Mouse (Mus musculus): ENCODE data around the gene Tctn3. TPM values are rescaled to one million over a fixed set of nuclear protein-coding genes. Genes with fewer than 3 reads are reported as not detected.

The Tctn3 gene
- polyA plus RNA-seq, 1 experiment from 2014 or later: 4.1 TPM

GRCm38 (mm10) chr19:40587491-40588292, 24.3 kb downstream of the Tctn3 start:
- peak; percentile 64 for ATAC-seq (ENCODE audit: low FRiP score, low TSS enrichment)
- Histone ChIP-seq H3K27me3 (ENCODE audit: control insufficient read depth, insufficient read depth, low read length) (no peaks in the 10 kb centered on the region), H3K9me3 (ENCODE audit: control insufficient read depth, low read length) (no peaks in the 10 kb centered on the region), H3K4me1 (replicated peaks; ENCODE audit: control insufficient read depth, insufficient read depth) (no peaks in the 10 kb centered on the region; the same call in 1 of the 2 replicates), H3K27ac (replicated peaks) (no peak overlapping the region; the same call in 1 of the 2 replicates), H3K9ac (ENCODE audit: low read length) (peak overlapping the region; percentile 73), H3K4me2 (replicated peaks; ENCODE audit: low read depth) (peak overlapping the region; percentile 81), H3K4me3 (ENCODE audit: low read depth, low read length) (peak overlapping the region; percentile 78), H3K36me3 (ENCODE audit: control insufficient read depth, insufficient read depth, low read length) (no peaks in the 10 kb centered on the region)
- 2% methylated on average over 30 of the region's 30 CpGs for WGBS
- TF ChIP-seq EP300 (optimal IDR thresholded peaks at IDR 0.05) (no peak), CTCF (IDR thresholded peaks at IDR 0.05; ENCODE audit: low read depth) (no peak)
- DNase-seq (ENCODE audit: low spot score): no peak

- no peak overlapping the region for H3K27ac ChIP-seq (replicated peaks)
These were observed 25.1 kb downstream of the Tctn3 start for GRCm38 (mm10) chr19:40586908-40587307.

GRCm38 (mm10) chr19:40581662-40582061, 30.4 kb downstream of the Tctn3 start:
- Histone ChIP-seq H3K9me3 (ENCODE audit: control insufficient read depth, low read length) (no peaks in the 10 kb centered on the region), H3K4me3 (ENCODE audit: low read depth, low read length) (no peak overlapping the region), H3K27ac (replicated peaks) (no peak overlapping the region), H3K4me2 (replicated peaks; ENCODE audit: low read depth) (no peak overlapping the region), H3K4me1 (replicated peaks; ENCODE audit: control insufficient read depth, insufficient read depth) (no peaks in the 10 kb centered on the region), H3K27me3 (ENCODE audit: control insufficient read depth, insufficient read depth, low read length) (no peaks in the 10 kb centered on the region), H3K36me3 (ENCODE audit: control insufficient read depth, insufficient read depth, low read length) (peaks cover 11% of the 10 kb centered on the region), H3K9ac (ENCODE audit: low read length) (no peak overlapping the region)
- DNase-seq (ENCODE audit: low spot score): no peak
- ATAC-seq (ENCODE audit: low FRiP score, low TSS enrichment): no peak
- TF ChIP-seq CTCF (IDR thresholded peaks at IDR 0.05; ENCODE audit: low read depth): no peak
- no peak for TF ChIP-seq EP300 (optimal IDR thresholded peaks at IDR 0.05)
- WGBS: 53% methylated on average over 5 of the region's 5 CpGs

More at GRCm38 (mm10) chr19:40586908-40587307, 25.1 kb downstream of the Tctn3 start:
- no peaks in the 10 kb centered on the region for H3K9me3 ChIP-seq (ENCODE audit: control insufficient read depth, low read length)
- 0 out of 2 replicates have a peak, but pooled peaks cover under 1% of the 10 kb centered on the region for H3K36me3 ChIP-seq (ENCODE audit: control insufficient read depth, insufficient read depth, low read length)
- ATAC-seq (ENCODE audit: low FRiP score, low TSS enrichment) (no peak), DNase-seq (ENCODE audit: low spot score) (no peak)
- H3K4me3 ChIP-seq (ENCODE audit: low read depth, low read length): peak overlapping the region; percentile 78; the same call in 1 of the 2 replicates
- no peaks in the 10 kb centered on the region; the same call in 1 of the 2 replicates for H3K4me1 ChIP-seq (replicated peaks; ENCODE audit: control insufficient read depth, insufficient read depth)
- H3K9ac ChIP-seq (ENCODE audit: low read length): 0 out of 2 replicates have a peak overlapping the region, but pooled peaks have one; percentile 18
- peak overlapping the region; percentile 81 for H3K4me2 ChIP-seq (replicated peaks; ENCODE audit: low read depth)
- no peaks in the 10 kb centered on the region for H3K27me3 ChIP-seq (ENCODE audit: control insufficient read depth, insufficient read depth, low read length)
- TF ChIP-seq CTCF (IDR thresholded peaks at IDR 0.05; ENCODE audit: low read depth) (no peak), EP300 (optimal IDR thresholded peaks at IDR 0.05) (no peak)
- WGBS: 58% methylated on average over 7 of the region's 7 CpGs

- H3K27ac ChIP-seq (replicated peaks): no peak overlapping the region
- H3K4me3 ChIP-seq (ENCODE audit: low read depth, low read length): no peak overlapping the region
- H3K4me2 ChIP-seq (replicated peaks; ENCODE audit: low read depth): no peak overlapping the region
- H3K27me3 ChIP-seq (ENCODE audit: control insufficient read depth, insufficient read depth, low read length): no peaks in the 10 kb centered on the region
- H3K9me3 ChIP-seq (ENCODE audit: control insufficient read depth, low read length): no peaks in the 10 kb centered on the region
- H3K36me3 ChIP-seq (ENCODE audit: control insufficient read depth, insufficient read depth, low read length): peaks cover 11% of the 10 kb centered on the region
- no peak overlapping the region for H3K9ac ChIP-seq (ENCODE audit: low read length)
- whole genome bisulfite sequencing: 75% methylated on average over 2 of the region's 2 CpGs
- no peaks in the 10 kb centered on the region for H3K4me1 ChIP-seq (replicated peaks; ENCODE audit: control insufficient read depth, insufficient read depth)
- TF ChIP-seq EP300 (optimal IDR thresholded peaks at IDR 0.05) (no peak), CTCF (IDR thresholded peaks at IDR 0.05; ENCODE audit: low read depth) (no peak)
- ATAC-seq (ENCODE audit: low FRiP score, low TSS enrichment): no peak
- no peak for DNase-seq (ENCODE audit: low spot score)
These were observed 31.1 kb downstream of the Tctn3 start for GRCm38 (mm10) chr19:40580902-40581301.

GRCm38 (mm10) chr19:40575438-40575837, 36.6 kb downstream of the Tctn3 start:
- H3K9ac ChIP-seq (ENCODE audit: low read length): no peak overlapping the region
- no peak overlapping the region; the same call in 1 of the 2 replicates for H3K27ac ChIP-seq (replicated peaks)
- DNase-seq (ENCODE audit: low spot score) (peak; percentile 43), ATAC-seq (ENCODE audit: low FRiP score, low TSS enrichment) (peak; percentile 39)
- no peaks in the 10 kb centered on the region for H3K9me3 ChIP-seq (ENCODE audit: control insufficient read depth, low read length)
- TF ChIP-seq EP300 (optimal IDR thresholded peaks at IDR 0.05): no peak
- no peak for TF ChIP-seq CTCF (IDR thresholded peaks at IDR 0.05; ENCODE audit: low read depth)
- H3K36me3 ChIP-seq (ENCODE audit: control insufficient read depth, insufficient read depth, low read length): peaks cover 18% of the 10 kb centered on the region
- no peak overlapping the region for H3K4me3 ChIP-seq (ENCODE audit: low read depth, low read length)
- H3K27me3 ChIP-seq (ENCODE audit: control insufficient read depth, insufficient read depth, low read length): no peaks in the 10 kb centered on the region
- H3K4me1 ChIP-seq (replicated peaks; ENCODE audit: control insufficient read depth, insufficient read depth): no peaks in the 10 kb centered on the region
- WGBS: 46% methylated on average over 5 of the region's 5 CpGs
- no peak overlapping the region for H3K4me2 ChIP-seq (replicated peaks; ENCODE audit: low read depth)

GRCm38 (mm10) chr19:40570726-40571125, 41.3 kb downstream of the Tctn3 start:
- Histone ChIP-seq H3K9me3 (ENCODE audit: control insufficient read depth, low read length) (peaks cover 2% of the 10 kb centered on the region; the same call in 1 of the 2 replicates), H3K27me3 (ENCODE audit: control insufficient read depth, insufficient read depth, low read length) (no peaks in the 10 kb centered on the region), H3K4me2 (replicated peaks; ENCODE audit: low read depth) (no peak overlapping the region), H3K27ac (replicated peaks) (no peak overlapping the region), H3K4me1 (replicated peaks; ENCODE audit: control insufficient read depth, insufficient read depth) (no peaks in the 10 kb centered on the region), H3K36me3 (ENCODE audit: control insufficient read depth, insufficient read depth, low read length) (peaks cover 37% of the 10 kb centered on the region), H3K4me3 (ENCODE audit: low read depth, low read length) (no peak overlapping the region), H3K9ac (ENCODE audit: low read length) (no peak overlapping the region)
- ATAC-seq (ENCODE audit: low FRiP score, low TSS enrichment): peak; percentile 97
- WGBS: 72% methylated on average over 9 of the region's 9 CpGs
- DNase-seq (ENCODE audit: low spot score): peak; percentile 87
- TF ChIP-seq CTCF (IDR thresholded peaks at IDR 0.05; ENCODE audit: low read depth): no peak
- TF ChIP-seq EP300 (optimal IDR thresholded peaks at IDR 0.05): no peak

All from stomach, postnatal 0 days (tissue).